Mouse (Mus musculus): ENCODE measurements around the gene Gm9857. TPM values are rescaled to one million over a fixed set of nuclear protein-coding genes. Genes with fewer than 3 reads are reported as not detected.

The Gm9857 gene
- polyA plus RNA-seq (2015; fragmentation: Nextera tagmentation; extraction: Ambion mirVana): 1.1 TPM in 1 of 2 replicates, not detected in the other

GRCm38 (mm10) chr3:108940001-108940633, at the start of gene Gm9857:
Gene Gm9857 (minus strand): TSS chr3:108940445.
- peak; percentile 86 for ATAC-seq (ENCODE audit: low read depth)
- Histone ChIP-seq H3K27ac (replicated peaks) (no peak within 1 kb of the TSS), H3K9me3 (no peaks in the 10 kb centered on the region), H3K4me3 (peak within 1 kb of the TSS; percentile 38), H3K9ac (peak within 1 kb of the TSS; percentile 50), H3K27me3 (no peaks in the 10 kb centered on the region), H3K4me2 (peak within 1 kb of the TSS; percentile 55), H3K4me1 (replicated peaks) (no peaks in the 10 kb centered on the region), H3K36me3 (no peaks in the 10 kb centered on the region)
- 57% methylated on average over 46 of the region's 59 CpGs for WGBS

- 66% methylated on average over 12 of the region's 12 CpGs for WGBS
- no peak overlapping the region for H3K4me3 ChIP-seq
- H3K9me3 ChIP-seq: no peaks in the 10 kb centered on the region
- H3K27me3 ChIP-seq: no peaks in the 10 kb centered on the region
- peak; percentile 56; the same call in 1 of the 2 replicates for ATAC-seq (ENCODE audit: low read depth)
- 0 out of 2 replicates have a peak overlapping the region, but pooled peaks have one; percentile 17 for H3K9ac ChIP-seq
- H3K36me3 ChIP-seq: peaks cover 65% of the 10 kb centered on the region
- H3K4me1 ChIP-seq (replicated peaks): peaks cover 10% of the 10 kb centered on the region
- H3K4me2 ChIP-seq: no peak overlapping the region
- peak overlapping the region; percentile 50 for H3K27ac ChIP-seq (replicated peaks)
These were observed 46.9 kb upstream of the Gm9857 start for GRCm38 (mm10) chr3:108987009-108987659.

- ATAC-seq (ENCODE audit: low read depth): no peak
- H3K9me3 ChIP-seq: no peaks in the 10 kb centered on the region
- peaks cover 10% of the 10 kb centered on the region for H3K4me1 ChIP-seq (replicated peaks)
- 77% methylated on average over 1 of the region's 1 CpGs for WGBS
- no peak overlapping the region for H3K4me3 ChIP-seq
- peaks cover 64% of the 10 kb centered on the region for H3K36me3 ChIP-seq
- H3K27me3 ChIP-seq: no peaks in the 10 kb centered on the region
- no peak overlapping the region for H3K4me2 ChIP-seq
- H3K27ac ChIP-seq (replicated peaks): 0 out of 2 replicates have a peak overlapping the region, but pooled peaks have one; percentile 13
- no peak overlapping the region for H3K9ac ChIP-seq
These were observed 46.3 kb upstream of the Gm9857 start for GRCm38 (mm10) chr3:108986534-108986933.

GRCm38 (mm10) chr3:108983989-108984388, 43.7 kb upstream of the Gm9857 start:
- H3K36me3 ChIP-seq: peaks cover 63% of the 10 kb centered on the region

DNA sequence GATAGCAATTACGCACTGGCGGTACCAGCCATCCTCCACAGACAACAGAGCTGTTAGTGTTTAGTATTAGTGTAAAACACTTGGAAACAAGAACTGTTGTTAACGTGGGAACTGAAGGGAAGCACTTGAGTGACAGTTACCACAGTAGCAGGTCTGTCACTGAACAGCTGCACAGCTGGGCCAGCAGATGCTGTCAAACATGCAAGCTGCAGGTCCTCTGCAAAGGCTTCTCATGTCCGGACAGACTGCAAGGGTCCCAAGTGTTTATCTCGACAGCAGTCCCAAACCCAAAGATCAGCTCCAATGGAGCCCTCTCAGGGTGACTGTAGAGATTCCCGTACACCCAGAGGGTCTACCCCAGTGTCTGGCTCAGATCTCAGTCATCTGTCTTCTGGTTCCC, 41.7 kb upstream of the Gm9857 start:
- Histone ChIP-seq H3K4me2 (no peak overlapping the region), H3K4me3 (no peak overlapping the region), H3K9me3 (no peaks in the 10 kb centered on the region), H3K27ac (replicated peaks) (no peak overlapping the region), H3K36me3 (peaks cover 70% of the 10 kb centered on the region), H3K9ac (no peak overlapping the region), H3K4me1 (replicated peaks) (peaks cover 5% of the 10 kb centered on the region), H3K27me3 (no peaks in the 10 kb centered on the region)
- WGBS: 90% methylated on average over 6 of the region's 6 CpGs
- ATAC-seq (ENCODE audit: low read depth): no peak

More at GRCm38 (mm10) chr3:108983989-108984388, 43.7 kb upstream of the Gm9857 start:
- no peaks in the 10 kb centered on the region for H3K27me3 ChIP-seq
- no peak overlapping the region for H3K9ac ChIP-seq
- no peaks in the 10 kb centered on the region for H3K9me3 ChIP-seq
- ATAC-seq (ENCODE audit: low read depth): no peak
- H3K4me2 ChIP-seq: no peak overlapping the region
- H3K27ac ChIP-seq (replicated peaks): no peak overlapping the region
- 80% methylated on average over 5 of the region's 5 CpGs for WGBS
- H3K4me3 ChIP-seq: no peak overlapping the region
- H3K4me1 ChIP-seq (replicated peaks): peaks cover 10% of the 10 kb centered on the region

DNA sequence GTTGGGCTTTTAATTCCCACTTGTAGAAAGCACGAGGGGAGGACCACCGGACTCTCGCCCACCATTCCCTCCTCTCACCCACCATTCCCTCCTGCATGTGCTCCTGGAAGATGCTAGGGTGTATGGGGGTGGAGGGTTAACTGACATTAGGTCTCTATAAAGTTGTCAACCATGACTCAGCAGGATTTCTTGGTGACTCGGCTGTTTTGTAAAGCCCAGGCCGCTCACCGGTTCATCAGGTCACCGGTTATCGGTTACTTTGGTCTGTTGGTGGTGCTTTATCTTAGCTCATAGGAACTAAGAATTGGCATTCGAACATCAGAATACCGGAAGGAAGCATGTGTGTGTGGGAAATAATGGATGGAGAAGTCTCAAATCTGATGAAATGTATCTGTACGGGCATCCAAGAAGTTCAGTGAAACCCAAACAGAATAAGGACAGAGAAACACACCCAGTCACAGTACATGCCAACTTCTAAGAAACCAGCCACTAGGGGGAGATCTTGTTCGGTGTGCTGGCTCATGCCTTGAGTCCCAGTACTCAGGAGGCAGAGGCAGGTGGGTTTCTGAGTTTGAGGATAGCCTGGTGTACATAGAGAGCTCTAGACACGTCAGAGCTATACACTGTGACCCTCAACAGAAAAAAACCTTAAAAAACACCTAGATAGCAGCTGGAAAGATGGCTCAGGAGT, 37.2 kb upstream of the Gm9857 start:
- no peak for ATAC-seq (ENCODE audit: low read depth)
- no peaks in the 10 kb centered on the region for H3K9me3 ChIP-seq
- H3K27me3 ChIP-seq: no peaks in the 10 kb centered on the region
- no peak overlapping the region for H3K4me2 ChIP-seq
- no peak overlapping the region for H3K27ac ChIP-seq (replicated peaks)
- no peaks in the 10 kb centered on the region for H3K4me1 ChIP-seq (replicated peaks)
- peaks cover 77% of the 10 kb centered on the region for H3K36me3 ChIP-seq
- no peak overlapping the region for H3K4me3 ChIP-seq
- 95% methylated on average over 13 of the region's 13 CpGs for WGBS
- H3K9ac ChIP-seq: no peak overlapping the region

DNA sequence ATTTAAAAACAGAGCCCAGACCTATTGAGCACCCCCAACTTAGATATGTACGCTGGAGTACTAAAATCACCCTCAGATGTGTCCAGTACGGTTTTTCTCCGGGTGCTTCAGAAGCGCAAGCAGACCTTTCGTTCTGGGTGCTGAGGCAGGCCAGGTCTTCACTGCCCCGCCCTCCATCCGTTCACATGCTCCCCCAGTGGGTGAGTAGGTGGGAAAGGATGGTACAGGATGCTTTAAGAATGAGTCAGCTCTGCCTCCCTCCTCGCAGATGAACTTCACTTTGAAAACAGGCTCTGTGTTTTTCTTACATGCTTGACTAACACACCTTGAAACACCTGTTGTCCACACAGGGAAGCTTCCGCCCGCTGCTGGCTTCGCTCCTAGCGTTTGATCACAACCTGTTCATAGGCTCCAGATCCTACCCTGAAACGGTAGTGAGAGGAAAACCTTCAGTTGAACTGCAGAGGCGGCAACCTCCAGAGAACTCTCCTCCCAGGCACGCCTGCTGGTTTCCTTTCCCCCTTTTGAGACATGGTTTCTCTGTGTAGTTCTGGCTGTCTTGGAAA, 34.8 kb upstream of the Gm9857 start:
- no peak overlapping the region for H3K4me2 ChIP-seq
- no peak overlapping the region for H3K9ac ChIP-seq
- H3K27ac ChIP-seq (replicated peaks): no peak overlapping the region
- H3K4me1 ChIP-seq (replicated peaks): no peaks in the 10 kb centered on the region
- whole genome bisulfite sequencing: 89% methylated on average over 15 of the region's 15 CpGs
- no peaks in the 10 kb centered on the region for H3K27me3 ChIP-seq
- peaks cover 75% of the 10 kb centered on the region for H3K36me3 ChIP-seq
- ATAC-seq (ENCODE audit: low read depth): no peak
- no peaks in the 10 kb centered on the region for H3K9me3 ChIP-seq
- H3K4me3 ChIP-seq: no peak overlapping the region

DNA sequence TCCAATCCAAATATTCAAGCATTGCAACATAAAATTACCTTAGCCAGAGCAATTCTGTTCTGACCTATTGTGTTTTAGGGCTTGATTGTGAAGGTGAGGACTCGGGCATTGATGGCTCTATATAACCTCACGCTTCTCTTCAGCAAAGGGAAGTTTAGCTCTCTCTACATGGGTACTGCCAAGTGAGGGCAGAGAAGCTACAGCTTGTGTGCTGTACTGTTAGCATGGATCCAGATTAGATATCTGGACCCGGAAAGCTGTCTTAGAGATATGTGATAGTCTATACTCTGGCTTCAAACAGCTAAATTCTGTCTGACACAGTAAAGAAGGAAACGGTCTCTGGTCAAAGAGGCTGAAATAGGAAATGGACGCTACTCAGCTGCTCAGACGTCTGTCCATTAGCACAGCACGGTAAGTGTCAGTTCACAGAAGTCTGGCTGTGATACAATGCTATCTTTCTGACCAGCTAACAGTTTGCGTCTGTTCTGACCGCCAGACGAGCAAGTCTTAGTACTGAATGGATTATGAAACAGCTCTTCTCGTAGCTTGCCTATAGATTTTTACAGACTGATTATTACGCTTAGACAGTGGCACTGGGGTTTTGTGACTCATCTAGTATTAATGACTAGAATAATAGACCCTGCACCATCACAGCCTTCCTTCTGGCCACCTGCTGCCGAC, 33.9 kb upstream of the Gm9857 start:
- no peaks in the 10 kb centered on the region for H3K4me1 ChIP-seq (replicated peaks)
- H3K4me3 ChIP-seq: no peak overlapping the region
- 81% methylated on average over 13 of the region's 13 CpGs for WGBS
- no peaks in the 10 kb centered on the region for H3K27me3 ChIP-seq
- no peak overlapping the region for H3K4me2 ChIP-seq
- H3K9ac ChIP-seq: no peak overlapping the region
- H3K27ac ChIP-seq (replicated peaks): no peak overlapping the region
- no peak for ATAC-seq (ENCODE audit: low read depth)
- no peaks in the 10 kb centered on the region for H3K9me3 ChIP-seq
- peaks cover 67% of the 10 kb centered on the region for H3K36me3 ChIP-seq

- no peak overlapping the region for H3K4me2 ChIP-seq
- H3K9ac ChIP-seq: no peak overlapping the region
- H3K4me3 ChIP-seq: no peak overlapping the region
- no peaks in the 10 kb centered on the region for H3K27me3 ChIP-seq
- no peak overlapping the region for H3K27ac ChIP-seq (replicated peaks)
- WGBS: 96% methylated on average over 3 of the region's 3 CpGs
- no peak for ATAC-seq (ENCODE audit: low read depth)
- no peaks in the 10 kb centered on the region for H3K9me3 ChIP-seq
- peaks cover 11% of the 10 kb centered on the region for H3K4me1 ChIP-seq (replicated peaks)
- peaks cover 9% of the 10 kb centered on the region; the same call in 1 of the 2 replicates for H3K36me3 ChIP-seq
These were observed 25.8 kb upstream of the Gm9857 start for GRCm38 (mm10) chr3:108966051-108966450.

GRCm38 (mm10) chr3:108964361-108965044, 24.3 kb upstream of the Gm9857 start:
- Histone ChIP-seq H3K4me1 (replicated peaks) (peaks cover 16% of the 10 kb centered on the region), H3K27me3 (no peaks in the 10 kb centered on the region), H3K27ac (replicated peaks) (no peak overlapping the region), H3K4me2 (no peak overlapping the region), H3K36me3 (no peaks in the 10 kb centered on the region), H3K4me3 (no peak overlapping the region), H3K9me3 (no peaks in the 10 kb centered on the region), H3K9ac (no peak overlapping the region)
- ATAC-seq (ENCODE audit: low read depth): no peak
- WGBS: 76% methylated on average over 7 of the region's 7 CpGs

GRCm38 (mm10) chr3:108963776-108964175, 23.5 kb upstream of the Gm9857 start:
- Histone ChIP-seq H3K4me1 (replicated peaks) (peaks cover 16% of the 10 kb centered on the region), H3K9me3 (no peaks in the 10 kb centered on the region), H3K36me3 (no peaks in the 10 kb centered on the region), H3K4me3 (no peak overlapping the region), H3K9ac (no peak overlapping the region), H3K4me2 (no peak overlapping the region), H3K27ac (replicated peaks) (no peak overlapping the region), H3K27me3 (no peaks in the 10 kb centered on the region)
- ATAC-seq (ENCODE audit: low read depth): no peak
- 84% methylated on average over 3 of the region's 3 CpGs for WGBS
